Mouse (Mus musculus) cerebellum, postnatal 10 days (tissue): ENCODE measurements around the gene Eef1akmt2.

Source experiments
- DNase-seq, 2 experiments: peaks; one replicate each; pipeline ENCODE4 v3.0.0; 2021; ENCODE audit warnings: mixed read lengths in 2 of 2

Gene Eef1akmt2

DNA sequence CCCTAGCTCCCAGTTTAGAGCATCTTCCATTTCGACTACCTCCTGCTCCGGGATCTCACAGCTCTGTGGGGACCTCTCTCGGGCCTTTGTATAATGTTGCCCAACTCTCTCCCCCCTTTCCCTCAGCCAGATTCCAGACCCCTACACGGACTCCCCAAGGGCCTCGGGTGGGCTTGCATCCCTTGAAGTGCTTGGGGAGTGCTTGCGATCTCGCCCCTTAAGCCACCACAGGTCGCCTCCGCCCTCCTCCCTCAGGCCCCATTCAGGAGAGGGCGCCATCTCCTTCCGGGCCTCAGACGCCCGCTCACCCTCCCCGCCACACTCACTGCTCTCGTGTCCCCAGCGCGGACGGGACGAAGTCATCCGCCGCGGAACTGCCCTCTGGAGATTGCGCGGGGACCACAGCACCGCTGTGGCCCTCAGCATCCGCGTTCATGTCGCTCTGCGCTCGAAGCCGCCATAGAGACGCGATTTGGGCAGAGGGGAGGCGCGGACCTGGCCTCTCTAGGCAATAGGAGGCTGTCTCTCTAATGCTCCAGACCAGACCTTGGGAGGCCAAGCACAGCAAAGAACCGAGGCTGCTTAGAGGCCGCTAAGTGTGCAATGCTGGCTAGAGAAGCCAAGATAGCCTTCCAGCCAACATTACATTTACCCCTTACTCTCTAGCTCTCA lies at the start of gene Eef1akmt2:
Eef1akmt2 (minus strand) TSS at position 501 of the 672 bp plus-strand sequence.
- peak; percentile 90 to 92 for DNase-seq

DNA sequence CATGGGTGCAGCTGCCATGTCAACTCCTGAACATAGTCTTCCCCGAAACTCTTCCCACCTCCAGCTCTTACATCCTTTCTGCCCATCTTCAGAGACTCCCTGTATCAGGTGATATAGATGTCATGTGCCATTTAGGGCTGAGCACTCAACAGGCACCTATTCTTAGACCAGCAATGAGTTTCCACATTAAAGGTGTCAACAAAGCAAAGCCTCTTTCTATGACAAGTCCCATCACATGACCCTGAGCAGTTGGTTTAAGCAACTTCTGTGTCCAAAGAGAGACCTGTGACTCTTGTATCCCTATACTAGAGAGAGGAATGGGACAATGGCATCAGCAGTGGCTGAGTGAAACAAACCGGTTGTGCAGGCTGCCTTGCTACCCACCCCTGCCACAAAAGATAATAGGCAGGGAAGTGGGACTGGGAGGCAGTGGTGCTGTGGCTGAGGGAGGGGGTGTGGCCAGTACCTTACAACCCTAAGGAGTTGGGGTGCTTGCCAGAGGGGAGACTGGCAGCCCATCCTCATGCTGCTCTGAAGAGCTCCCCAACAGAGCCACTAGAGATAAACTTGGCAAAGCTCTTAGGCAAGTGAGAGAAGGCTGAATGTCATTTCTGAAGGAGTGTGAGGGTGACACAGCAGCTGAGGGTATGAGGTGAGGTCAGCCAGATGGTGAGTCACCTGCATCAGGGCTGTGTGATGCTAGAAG lies 48.5 kb upstream of the Eef1akmt2 start:
- no peak for DNase-seq

DNA sequence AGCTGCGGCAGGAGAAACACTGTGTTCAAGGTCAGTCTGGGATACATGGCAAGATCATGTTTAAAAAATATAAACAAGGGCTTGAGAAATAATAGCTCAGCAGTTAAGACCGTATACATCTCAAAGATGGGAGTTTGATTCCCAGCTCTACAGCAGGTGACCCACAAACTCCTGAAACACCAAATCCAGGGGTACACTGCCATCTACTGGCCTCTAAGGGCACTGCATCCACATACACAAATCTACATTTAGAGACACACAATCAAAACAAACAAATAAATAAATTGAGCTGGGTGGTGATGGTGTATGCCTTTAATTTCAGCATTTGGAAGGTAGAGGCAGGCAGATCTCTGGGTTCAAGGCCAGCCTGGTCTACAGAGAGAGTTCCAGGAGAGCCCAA lies 45.8 kb upstream of the Eef1akmt2 start:
- DNase-seq = peak in 1 of 2 experiments; percentile 57

DNA sequence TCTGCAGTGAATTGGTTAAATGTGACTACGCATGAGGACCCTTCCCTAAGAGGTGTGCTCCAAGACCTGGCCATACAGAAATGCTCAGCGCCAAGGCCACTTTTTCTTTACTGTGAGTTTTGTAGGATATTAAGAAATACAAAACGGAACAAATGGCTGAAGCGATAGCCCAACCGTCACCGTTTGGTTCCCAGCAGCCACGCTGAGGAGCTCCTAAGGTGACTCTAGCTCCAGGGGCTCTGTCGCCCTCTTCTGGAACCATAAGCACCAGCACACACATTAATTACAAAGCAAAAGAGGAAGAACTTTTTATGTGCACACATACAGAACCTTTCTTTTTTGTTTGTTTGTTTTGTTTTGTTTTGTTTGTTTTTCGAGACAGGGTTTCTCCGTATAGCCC lies 44.8 kb upstream of the Eef1akmt2 start:
- DNase-seq = no peak

DNA sequence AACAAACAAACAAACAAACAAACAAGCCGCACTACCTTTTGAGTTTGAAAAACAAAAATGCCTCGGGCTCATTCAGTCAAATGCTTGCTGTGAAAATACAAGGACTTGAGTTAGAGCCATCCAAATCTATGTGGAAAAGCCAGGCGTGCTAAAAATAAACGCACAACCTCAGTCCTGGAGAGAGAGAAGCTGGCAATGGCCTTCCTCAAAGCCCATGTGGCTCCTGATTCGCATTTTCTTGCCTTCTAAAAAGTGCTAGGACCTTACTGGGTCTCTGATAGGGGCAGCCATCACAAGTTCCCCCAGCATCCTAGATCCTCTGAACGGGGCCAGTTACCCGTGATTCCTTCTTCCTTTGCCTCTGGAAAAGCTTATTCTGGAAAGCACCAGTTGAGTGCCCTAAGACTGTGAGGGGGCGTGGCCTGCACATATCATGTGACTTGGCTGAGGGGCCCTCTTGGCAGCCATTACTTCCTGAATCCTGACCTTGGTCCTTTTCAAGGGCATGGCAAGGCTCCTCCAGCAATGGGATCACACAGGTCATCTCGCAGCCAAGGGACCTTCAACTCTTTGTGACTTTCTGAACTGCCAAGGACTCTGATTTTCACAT lies 43.8 kb upstream of the Eef1akmt2 start:
- DNase-seq = peak; percentile 39 to 62

DNA sequence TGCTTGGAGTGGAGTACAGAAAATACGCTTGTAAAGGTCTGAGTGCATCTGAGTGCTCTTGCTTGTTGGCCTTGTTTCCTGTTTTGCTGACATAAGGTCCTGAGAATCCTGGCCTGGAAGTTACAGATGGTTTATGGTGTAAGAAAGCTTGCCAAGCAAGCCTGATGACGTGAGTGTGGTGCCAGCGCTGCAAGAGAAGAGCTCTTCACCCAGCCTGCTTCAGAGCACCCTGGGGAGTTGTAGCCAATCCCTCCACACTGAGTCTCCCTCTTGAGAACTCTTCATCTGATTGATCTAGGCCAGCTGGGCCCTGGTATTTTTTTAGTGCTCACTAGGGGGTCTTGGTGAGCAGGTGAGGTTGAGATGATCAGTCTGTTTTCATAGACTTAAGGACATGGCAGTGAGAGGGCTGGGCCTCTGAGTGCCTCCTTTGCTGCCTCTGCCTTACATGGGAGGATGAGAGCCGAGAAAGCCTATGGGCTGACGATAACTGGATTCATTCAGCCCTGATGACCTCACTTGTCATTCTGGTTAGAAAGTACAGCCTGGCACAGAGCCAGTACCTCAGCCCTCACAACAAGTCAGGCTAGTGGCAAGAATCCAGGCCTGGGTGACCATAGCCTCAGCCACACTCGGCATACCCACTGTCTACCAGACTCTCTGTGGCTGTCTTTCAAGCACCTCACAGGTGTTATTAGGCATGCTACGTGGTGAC lies 42.5 kb upstream of the Eef1akmt2 start:
- DNase-seq = peak; percentile 78 to 81

DNA sequence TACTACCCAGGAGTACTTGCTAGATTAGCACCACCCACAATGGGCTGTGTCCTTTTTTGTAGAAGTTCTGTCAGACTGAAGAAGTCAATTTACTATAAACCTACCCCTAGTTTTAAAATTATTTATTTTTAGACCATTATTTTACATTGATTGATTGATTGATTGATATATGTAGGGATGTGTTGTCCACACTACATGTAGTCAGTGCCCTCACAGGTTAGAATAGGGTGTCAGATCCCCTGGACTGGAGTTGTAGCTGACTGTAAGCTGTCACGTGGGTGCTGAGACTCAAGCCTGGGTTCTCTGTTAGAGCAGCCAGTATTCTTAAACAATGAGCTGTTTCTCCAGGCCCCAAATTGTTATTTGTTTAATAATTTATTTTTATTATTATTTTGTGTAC lies 40.9 kb upstream of the Eef1akmt2 start:
- DNase-seq = no peak

DNA sequence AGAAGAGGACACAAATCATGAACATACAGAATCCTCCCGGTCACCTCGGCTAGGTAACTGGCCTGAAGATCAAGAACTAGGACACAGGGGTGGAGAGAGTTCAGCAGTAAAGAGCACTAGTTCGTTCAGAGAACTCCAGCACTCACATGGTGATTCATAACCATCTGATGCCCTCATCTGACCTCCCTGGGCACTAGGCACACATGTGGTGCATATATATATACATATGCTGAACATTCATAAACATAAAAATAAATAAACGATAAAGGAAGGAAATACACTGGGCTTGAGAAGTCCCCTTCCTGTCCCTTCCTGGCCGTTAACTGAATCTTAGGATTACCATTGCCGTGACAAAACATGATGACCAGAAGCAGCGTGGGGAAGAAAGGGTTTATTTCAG lies 40.3 kb upstream of the Eef1akmt2 start:
- DNase-seq = no peak

DNA sequence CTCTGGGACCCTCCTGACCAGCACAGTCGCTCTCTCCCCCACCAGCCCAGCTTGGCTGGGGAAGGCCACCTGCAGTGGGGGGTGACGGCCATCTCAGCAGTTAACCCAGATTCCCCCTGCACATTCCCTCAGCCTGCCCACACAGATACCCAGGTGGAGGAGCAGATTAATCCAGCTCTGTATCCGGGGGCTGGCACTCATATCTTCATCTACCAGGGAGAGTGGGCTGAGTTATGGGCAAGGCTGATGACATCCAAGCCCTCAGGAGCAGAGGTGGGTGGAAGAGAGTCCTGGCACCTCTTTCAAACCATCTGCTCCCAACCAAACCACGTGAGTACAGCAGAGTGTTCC lies 39.8 kb upstream of the Eef1akmt2 start:
- peak; percentile 88 to 91 for DNase-seq

DNA sequence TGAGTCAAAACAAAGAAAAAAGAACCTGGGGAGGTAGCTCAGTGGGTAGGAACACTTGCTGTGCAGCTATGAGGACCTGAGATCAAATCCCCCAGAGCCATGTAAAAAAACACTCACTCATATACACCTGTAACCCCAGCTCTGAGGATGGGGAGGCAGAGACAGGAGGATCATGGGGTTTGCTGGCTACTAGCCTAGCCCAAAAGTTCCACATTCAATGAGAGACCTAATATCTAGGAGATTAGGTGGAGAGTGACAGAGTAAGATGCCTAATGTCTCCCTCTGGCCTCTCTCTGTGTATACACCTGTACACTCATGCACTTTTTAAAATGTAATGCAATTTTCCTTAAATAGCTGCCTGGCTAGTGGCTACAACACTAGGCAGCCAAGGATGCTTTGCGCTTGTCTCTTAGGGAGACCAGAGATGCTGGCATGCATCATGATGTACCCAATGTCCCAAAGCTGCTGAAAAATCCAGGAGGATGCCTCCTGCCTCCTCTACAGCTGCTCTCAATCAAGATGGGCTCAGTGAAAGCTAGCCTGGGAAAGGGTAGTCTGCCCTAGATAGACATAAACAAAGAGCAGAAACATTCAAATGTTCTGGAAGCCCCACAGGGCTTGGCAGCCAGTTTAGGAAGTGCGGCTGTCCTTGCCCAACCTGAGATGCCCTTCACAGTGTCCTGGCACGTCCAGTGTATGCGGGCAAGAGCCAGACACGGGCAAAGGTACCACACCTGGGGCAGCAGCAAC lies 39.3 kb upstream of the Eef1akmt2 start:
- peak; percentile 87 to 88 for DNase-seq

DNA sequence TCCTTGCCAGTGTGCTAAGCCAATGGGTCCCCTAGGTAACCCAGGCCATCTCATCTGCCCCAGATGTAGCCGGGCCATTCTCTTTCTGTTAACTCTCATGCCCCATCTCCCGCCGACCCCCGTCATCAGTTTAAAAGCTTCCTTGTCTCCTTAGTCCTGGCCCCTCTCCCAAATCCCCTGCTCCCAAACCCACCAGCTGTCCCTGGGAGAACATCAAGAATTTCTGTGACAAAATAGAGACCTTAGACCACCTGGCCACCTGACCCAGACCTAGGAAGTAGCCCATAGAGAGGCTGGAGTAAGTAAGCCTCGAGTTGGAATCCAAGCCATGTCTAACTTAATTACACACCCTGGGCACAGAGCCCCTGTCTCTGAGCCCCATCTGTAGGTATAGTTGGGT lies 37.7 kb upstream of the Eef1akmt2 start:
- no peak for DNase-seq

DNA sequence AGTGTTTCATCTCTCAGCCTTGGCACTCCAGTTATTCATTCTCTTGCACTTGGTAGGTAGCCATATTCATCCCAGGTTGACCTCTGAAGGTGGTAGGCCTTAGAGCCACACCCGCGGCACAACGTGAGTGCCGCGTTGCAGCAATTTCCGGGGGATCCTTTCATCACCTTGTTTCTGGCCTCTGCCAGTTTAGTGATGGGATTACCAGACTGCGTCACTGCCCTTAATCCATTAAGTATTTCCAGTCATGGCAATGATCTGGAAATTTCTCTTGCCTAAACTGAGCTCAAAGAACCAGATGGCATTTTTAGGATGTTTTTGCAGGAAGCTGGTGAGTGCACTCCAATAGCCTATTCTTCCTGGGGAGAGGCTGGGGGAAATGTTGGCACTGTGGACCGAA lies 37.2 kb upstream of the Eef1akmt2 start:
- no peak for DNase-seq

DNA sequence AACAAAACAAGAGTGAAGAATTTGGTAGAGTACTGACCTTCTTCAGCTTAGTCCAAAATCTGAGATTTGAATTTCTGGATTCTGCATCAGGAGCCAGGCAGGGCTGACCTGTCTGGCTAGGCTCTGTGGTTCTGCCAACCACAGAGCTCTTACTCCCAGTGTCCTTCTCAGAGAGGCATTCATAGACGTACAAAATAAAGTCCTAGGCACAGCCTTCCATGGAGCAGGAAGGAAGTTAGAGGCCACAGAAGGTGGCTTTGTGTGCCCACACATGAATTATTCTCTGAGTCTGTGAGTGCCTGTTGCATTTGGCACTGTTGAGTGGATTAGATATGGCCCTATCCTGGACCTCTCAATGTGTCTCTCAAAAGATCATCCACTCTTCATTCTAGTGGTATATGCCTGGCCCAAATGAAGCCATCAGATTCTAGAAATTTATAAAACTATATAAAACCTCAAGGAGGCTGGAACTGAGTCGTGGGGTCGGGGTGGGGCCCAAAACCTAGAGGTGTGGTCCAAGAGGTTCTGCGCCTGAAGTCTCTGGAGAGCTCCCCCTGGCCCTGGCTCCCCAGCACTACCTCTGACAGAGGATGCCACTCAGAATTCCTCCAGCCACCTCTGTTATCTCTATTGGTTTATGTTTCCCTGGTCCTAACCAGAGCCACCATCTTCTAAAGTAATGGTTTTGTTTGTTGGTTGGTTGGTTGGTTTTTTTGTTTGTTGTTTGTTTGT lies 36.2 kb upstream of the Eef1akmt2 start:
- no peak for DNase-seq

DNA sequence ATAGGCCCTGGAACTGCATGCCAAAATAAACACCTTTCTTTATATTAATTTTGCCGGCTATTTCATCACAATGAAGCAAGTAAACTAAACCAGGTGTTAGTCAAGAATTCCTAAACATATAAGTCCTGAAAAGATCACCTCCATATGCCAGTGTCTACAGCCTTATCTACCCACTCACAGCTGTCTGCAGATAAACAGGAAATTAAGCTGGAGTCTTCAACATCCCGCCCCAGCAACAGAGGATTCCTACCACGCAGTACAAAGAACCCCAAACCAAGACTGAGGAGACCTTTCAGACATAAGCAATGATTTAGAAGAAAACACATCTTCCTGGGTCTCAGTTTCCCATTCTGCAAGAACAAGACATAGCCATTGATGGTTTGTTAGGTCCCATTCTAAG lies 35.6 kb upstream of the Eef1akmt2 start:
- DNase-seq = no peak

DNA sequence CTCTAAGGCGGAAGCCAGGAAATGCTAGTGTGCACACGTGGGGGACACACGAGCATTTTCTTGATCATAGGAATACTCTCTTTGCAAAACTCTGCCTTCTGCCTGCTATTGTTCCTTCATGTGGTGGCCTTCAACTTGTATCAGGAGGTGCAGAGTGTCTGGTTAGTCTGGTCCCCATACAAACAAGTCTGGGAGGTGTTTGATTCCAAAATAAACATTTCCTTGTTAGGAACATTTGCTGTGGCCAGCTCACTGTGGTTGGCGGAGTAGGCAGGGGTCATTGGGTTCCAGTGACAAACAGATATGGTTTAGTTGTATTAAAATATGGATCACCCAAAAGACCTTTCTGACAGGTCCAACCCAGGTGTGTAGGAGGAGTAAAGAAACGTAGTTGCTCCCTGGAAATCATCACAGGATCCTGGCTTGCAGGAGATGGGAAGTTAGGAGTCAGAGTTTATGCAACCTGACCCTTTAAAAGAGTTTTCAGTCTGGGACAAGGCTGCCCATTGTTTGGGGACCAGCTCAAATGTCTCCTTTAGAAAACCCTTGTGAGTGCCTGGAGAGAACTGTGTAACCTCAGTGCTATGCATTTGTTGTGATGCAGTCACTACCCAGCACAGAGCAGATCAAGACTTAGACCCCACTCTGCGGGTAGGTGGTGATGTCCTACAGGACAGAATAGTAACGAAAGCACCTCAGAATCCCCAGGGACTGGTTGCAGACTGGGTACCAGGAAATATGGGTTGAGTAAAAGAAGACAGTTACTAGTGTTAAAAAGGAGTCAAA lies 34.7 kb upstream of the Eef1akmt2 start:
- DNase-seq = no peak

DNA sequence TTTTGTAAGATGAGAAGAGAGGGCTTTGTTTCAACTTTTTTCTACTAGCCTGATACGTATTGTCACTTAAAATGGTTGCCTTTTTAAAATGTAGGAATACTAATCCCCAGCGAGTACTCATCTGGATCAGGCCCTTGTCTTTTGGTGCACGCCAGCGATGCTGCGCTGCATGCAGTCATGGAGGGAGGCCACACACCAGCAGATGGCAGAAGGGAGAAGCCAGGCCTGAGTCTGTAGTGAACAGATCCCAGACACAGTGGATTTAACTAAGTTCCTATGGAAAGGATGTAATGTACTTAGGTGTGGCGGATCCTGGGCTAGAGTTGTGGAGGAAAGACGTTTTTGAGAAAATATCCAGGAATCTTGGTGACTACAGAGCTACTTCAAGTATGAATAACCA lies 31.6 kb upstream of the Eef1akmt2 start:
- DNase-seq = peak; percentile 53 to 54

DNA sequence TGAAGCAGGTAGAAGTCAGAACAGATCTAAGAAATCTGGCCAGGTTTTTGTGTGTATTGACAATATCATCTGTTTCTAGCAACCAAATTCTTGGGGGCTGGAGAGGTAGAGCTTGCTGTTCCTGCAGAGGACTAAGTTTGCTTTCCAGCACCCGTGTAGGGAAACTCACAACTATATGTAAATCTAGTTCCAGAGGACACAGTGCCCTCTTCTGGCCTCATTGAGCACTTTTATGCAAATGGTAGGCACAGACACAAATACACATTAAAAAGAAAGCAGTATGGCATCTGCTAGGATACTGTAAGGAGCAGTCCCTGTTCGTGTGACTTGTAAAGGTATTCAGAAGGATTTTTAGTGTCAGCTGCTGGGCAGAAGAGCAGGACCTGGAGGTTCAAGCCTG lies 29.9 kb upstream of the Eef1akmt2 start:
- DNase-seq = no peak

DNA sequence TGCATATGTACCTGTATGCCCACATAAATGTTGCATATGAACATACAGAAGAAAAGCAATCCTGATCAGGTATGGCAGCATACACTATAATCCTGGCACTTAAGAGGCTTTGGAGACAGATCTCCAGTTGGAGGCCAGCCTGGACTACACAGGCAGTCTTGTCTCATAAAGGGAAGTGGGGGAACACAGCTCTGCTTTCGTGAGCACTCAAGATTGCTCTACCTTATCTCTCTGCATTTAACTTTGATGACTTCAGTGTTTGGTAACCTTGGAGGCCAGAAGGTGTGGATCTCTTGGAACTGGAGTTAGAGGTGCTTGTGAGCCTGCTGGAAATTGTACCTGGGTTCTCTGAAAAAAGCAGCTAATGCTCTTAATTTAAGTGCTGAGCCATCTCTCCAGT lies 27.8 kb upstream of the Eef1akmt2 start:
- no peak for DNase-seq

DNA sequence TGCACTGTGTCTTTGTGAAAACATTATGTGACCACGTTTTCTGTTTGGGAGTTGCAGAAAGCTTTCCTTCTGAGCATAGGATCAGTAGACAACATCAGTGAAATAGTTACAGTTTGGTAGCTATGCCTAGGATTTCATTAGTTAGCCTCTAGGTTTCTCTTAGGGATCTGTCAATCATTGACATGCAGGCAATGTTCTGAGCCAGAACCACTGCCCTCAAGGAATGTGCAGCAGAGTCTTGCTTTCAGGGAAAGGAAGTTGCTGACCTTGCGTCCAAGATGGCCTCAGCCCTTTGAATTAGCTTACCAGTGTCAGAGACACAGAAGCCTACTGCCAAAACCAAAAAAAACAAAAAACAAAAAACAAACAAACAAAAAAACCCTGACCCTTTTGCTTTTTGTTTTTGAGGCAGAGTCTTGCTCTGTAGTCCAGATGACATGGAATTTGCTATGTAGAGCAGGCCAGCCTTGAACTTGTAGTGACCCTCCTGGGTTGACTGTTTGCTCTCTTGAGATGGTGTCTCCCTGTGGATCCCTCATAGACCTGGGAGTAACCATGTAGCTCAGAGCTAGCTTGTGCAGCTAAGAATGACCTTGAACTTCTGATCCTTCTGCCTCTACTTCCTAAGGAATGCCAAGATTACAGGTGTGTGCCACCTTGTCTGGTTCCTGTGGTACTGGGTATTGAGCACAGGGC lies 23.1 kb upstream of the Eef1akmt2 start:
- DNase-seq = no peak

DNA sequence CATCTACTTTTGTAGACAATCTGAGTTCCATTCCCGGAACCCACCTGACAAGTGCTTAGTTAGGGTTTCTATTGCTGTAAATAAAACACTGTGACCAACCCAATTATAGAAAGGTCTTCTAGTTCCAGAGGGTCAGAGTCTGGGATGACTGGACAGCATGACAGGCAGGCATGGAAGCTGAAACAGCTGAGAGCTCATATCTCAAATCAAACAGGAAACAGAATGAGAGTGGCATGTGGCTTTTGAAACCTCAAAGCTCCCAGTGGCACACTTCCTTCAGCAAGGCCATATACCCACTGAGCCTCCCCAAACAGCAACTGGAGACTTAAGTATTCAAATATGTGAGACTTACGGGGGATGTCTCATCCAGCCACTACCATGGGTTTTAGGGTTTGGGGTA lies 20.6 kb upstream of the Eef1akmt2 start:
- no peak for DNase-seq

DNA sequence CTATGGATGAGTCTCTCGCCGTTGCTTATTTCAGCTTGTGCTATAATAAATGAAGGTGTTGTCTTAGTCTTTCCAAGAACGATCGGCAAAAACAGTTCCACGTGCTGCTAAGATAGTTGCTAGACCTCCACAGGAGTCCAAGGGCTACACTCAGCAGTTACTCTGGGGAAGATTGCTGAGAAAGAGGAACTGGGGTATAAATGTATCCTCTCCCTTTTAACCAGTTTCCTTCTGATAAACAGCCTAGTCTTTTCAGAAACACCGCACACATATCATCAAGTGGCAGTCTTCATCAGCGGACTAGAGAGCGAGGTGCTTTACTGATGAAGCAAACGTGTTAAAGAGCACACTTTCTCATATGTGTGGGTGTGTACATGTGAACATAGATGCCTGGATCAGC lies 13.8 kb upstream of the Eef1akmt2 start:
- DNase-seq = no peak
